Mouse (Mus musculus) stomach, embryonic 16.5 days (tissue): ENCODE measurements around the gene Brd4. TPM values are rescaled to one million over a fixed set of nuclear protein-coding genes. Genes with fewer than 3 reads are reported as not detected.
A peak's percentile ranks its signal among the peaks of the same experiment; 100 is the strongest.

Experiments
- ATAC-seq: fragments of 200-750 bp; cut with Nextera tagmentation; 2 replicates; pipeline ENCODE4 v1.8.0; 2017; ENCODE audit warnings: moderate number of reproducible peaks, moderate TSS enrichment; ENCODE audit not compliant: insufficient read depth, low FRiP score
- H3K27ac ChIP-seq: fragments of 300-500 bp; sonication (generic); 2 replicates; pipeline ENCODE4 v1.5.1; 2014; ENCODE audit warnings: low read length
- H3K27me3 ChIP-seq: fragments of 300-500 bp; sonication (generic); 2 replicates; pipeline ENCODE4 v1.6.1; 2014; ENCODE audit warnings: low read length, control low read depth, mixed read lengths; ENCODE audit not compliant: control insufficient read depth, insufficient read depth
- H3K36me3 ChIP-seq: fragments of 300-500 bp; sonication (generic); 2 replicates; pipeline ENCODE4 v1.6.1; 2014; ENCODE audit warnings: low read length; ENCODE audit not compliant: control insufficient read depth, insufficient read depth
- H3K4me1 ChIP-seq: fragments of 300-500 bp; sonication (generic); 2 replicates; pipeline ENCODE4 v1.6.1; 2014; ENCODE audit warnings: low read length, control low read depth, mixed read lengths; ENCODE audit not compliant: control insufficient read depth, insufficient read depth
- H3K4me2 ChIP-seq: fragments of 300-500 bp; sonication (generic); 2 replicates; pipeline ENCODE4 v1.6.1; 2014; ENCODE audit warnings: low read depth, low read length, mixed read lengths
- H3K4me3 ChIP-seq: fragments of 300-500 bp; sonication (generic); replicated peaks from 2 replicates; pipeline ENCODE4 v1.5.1; 2014; ENCODE audit warnings: mild to moderate bottlenecking, low read length
- H3K9ac ChIP-seq: fragments of 300-500 bp; sonication (generic); 2 replicates; pipeline ENCODE4 v1.6.1; 2014; ENCODE audit warnings: low read length
- H3K9me3 ChIP-seq: fragments of 300-500 bp; sonication (generic); replicated peaks from 2 replicates; pipeline ENCODE4 v1.6.1; 2016; ENCODE audit warnings: low read length, control low read depth; ENCODE audit not compliant: control insufficient read depth
- WGBS: fragments of 180-500 bp; shearing (Covaris S2); extraction: QIAGEN DNeasy Blood & Tissue Kit; methylation state at CpG from one replicate; pipeline ENCODE4 v1.1.7; 2014; 5-methylcytosine and 5-hydroxymethylcytosine counted together
- polyA plus RNA-seq: library from polyadenylated mRNA; unstranded; fragments of >200 nt; fragmentation: Nextera tagmentation; extraction: Ambion mirVana; gene quantifications from 2 replicates; pipeline ENCODE4 v1.2.1, GENCODE M21; 2015

Brd4 gene
- polyA plus RNA-seq, 1 experiment from 2014 or later = 58.0 TPM

GRCm38 (mm10) chr17:32253261-32253660 lies 31.3 kb downstream of the Brd4 start:
- Histone ChIP-seq H3K9me3 (no peaks in the 10 kb centered on the region), H3K4me1 (peaks cover 3% of the 10 kb centered on the region; the same call in 1 of the 2 replicates), H3K9ac (no peak overlapping the region), H3K27ac (no peak overlapping the region), H3K36me3 (0 out of 2 replicates have a peak, but pooled peaks cover 3% of the 10 kb centered on the region), H3K4me3 (no peak overlapping the region), H3K4me2 (no peak overlapping the region), H3K27me3 (no peaks in the 10 kb centered on the region)
- WGBS = 91% methylated on average over 2 of the region's 2 CpGs
- ATAC-seq = no peak

- ATAC-seq = peak; percentile 44; the same call in 1 of the 2 replicates
- H3K4me1 ChIP-seq = peaks cover 3% of the 10 kb centered on the region; the same call in 1 of the 2 replicates
- no peak overlapping the region for H3K9ac ChIP-seq
Measured at GRCm38 (mm10) chr17:32251827-32252470, 32.6 kb downstream of the Brd4 start.

DNA sequence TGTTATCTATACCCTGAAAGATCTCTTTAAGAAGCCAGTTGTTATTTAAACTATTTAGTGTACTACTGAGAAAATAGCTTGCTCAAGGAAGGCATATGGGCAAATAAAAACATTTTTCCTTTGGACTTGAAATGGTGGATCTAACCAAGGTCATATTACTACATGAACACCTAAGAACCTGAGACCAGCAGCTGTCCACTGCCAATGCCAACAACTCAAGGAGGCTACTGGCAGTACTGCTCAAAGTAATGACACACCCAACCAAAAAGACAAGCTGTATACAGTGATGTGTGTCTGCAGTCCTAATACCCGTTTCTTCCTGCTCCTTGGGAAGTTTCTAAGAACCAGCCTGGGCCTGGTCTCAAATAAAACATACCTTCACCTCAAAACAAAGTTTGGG lies 34.5 kb downstream of the Brd4 start:
- Histone ChIP-seq H3K36me3 (0 out of 2 replicates have a peak, but pooled peaks cover 3% of the 10 kb centered on the region), H3K4me3 (no peak overlapping the region), H3K4me2 (no peak overlapping the region), H3K4me1 (peaks cover 3% of the 10 kb centered on the region; the same call in 1 of the 2 replicates), H3K27ac (no peak overlapping the region), H3K27me3 (no peaks in the 10 kb centered on the region), H3K9ac (no peak overlapping the region), H3K9me3 (no peaks in the 10 kb centered on the region)
- ATAC-seq = no peak
- WGBS = 85% methylated on average over 1 of the region's 1 CpGs

More at GRCm38 (mm10) chr17:32251827-32252470, 32.6 kb downstream of the Brd4 start:
- WGBS = 70% methylated on average over 2 of the region's 2 CpGs
- Histone ChIP-seq H3K9me3 (no peaks in the 10 kb centered on the region), H3K4me2 (no peak overlapping the region), H3K27ac (no peak overlapping the region), H3K4me3 (no peak overlapping the region), H3K36me3 (0 out of 2 replicates have a peak, but pooled peaks cover 3% of the 10 kb centered on the region), H3K27me3 (no peaks in the 10 kb centered on the region)

GRCm38 (mm10) chr17:32248192-32248591 lies 36.3 kb downstream of the Brd4 start:
- H3K36me3 ChIP-seq = 0 out of 2 replicates have a peak, but pooled peaks cover 3% of the 10 kb centered on the region

GRCm38 (mm10) chr17:32247616-32248015 lies 36.9 kb downstream of the Brd4 start:
- Histone ChIP-seq H3K4me3 (no peak overlapping the region), H3K36me3 (no peaks in the 10 kb centered on the region), H3K27me3 (no peaks in the 10 kb centered on the region), H3K27ac (no peak overlapping the region), H3K9me3 (no peaks in the 10 kb centered on the region), H3K9ac (no peak overlapping the region), H3K4me2 (no peak overlapping the region), H3K4me1 (peaks cover 3% of the 10 kb centered on the region; the same call in 1 of the 2 replicates)
- 96% methylated on average over 1 of the region's 1 CpGs for WGBS
- ATAC-seq = no peak

More at GRCm38 (mm10) chr17:32248192-32248591, 36.3 kb downstream of the Brd4 start:
- H3K27me3 ChIP-seq = no peaks in the 10 kb centered on the region
- ATAC-seq = no peak
- H3K4me1 ChIP-seq = peaks cover 3% of the 10 kb centered on the region; the same call in 1 of the 2 replicates
- H3K9me3 ChIP-seq = no peaks in the 10 kb centered on the region
- no peak overlapping the region for H3K4me2 ChIP-seq
- no peak overlapping the region for H3K27ac ChIP-seq
- H3K9ac ChIP-seq = no peak overlapping the region
- WGBS = 85% methylated on average over 1 of the region's 1 CpGs
- no peak overlapping the region for H3K4me3 ChIP-seq

DNA sequence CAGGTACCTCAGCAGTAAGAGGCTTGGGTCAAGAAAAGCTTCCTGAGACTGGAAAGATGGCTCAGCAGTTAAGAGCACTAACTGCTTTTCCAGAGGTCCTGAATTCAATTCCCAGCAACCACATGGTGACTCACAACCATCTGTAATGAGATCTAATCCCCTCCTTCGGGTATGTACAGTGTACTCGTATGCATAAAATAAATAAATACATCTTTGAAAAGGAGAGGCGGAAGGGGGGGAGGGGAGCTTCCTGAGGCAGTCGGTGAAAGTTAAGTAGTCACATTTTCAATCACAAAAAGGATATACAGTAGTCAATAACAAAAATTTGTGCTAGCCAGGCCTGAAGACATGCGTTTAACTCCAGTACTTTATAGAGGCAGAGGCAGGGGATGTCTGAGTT lies 38.4 kb downstream of the Brd4 start:
- Histone ChIP-seq H3K36me3 (no peaks in the 10 kb centered on the region), H3K9ac (no peak overlapping the region), H3K4me1 (peaks cover 3% of the 10 kb centered on the region; the same call in 1 of the 2 replicates), H3K27me3 (no peaks in the 10 kb centered on the region), H3K4me2 (no peak overlapping the region), H3K27ac (no peak overlapping the region), H3K4me3 (no peak overlapping the region), H3K9me3 (no peaks in the 10 kb centered on the region)
- WGBS = 44% methylated on average over 5 of the region's 5 CpGs
- ATAC-seq = no peak

- Histone ChIP-seq H3K4me2 (no peak overlapping the region), H3K9ac (no peak overlapping the region), H3K4me3 (no peak overlapping the region), H3K36me3 (no peaks in the 10 kb centered on the region), H3K27ac (no peak overlapping the region), H3K9me3 (no peaks in the 10 kb centered on the region), H3K27me3 (no peaks in the 10 kb centered on the region), H3K4me1 (peaks cover 3% of the 10 kb centered on the region)
- WGBS = 85% methylated on average over 2 of the region's 2 CpGs
- no peak for ATAC-seq
Measured at GRCm38 (mm10) chr17:32240881-32241531, 43.5 kb downstream of the Brd4 start.

DNA sequence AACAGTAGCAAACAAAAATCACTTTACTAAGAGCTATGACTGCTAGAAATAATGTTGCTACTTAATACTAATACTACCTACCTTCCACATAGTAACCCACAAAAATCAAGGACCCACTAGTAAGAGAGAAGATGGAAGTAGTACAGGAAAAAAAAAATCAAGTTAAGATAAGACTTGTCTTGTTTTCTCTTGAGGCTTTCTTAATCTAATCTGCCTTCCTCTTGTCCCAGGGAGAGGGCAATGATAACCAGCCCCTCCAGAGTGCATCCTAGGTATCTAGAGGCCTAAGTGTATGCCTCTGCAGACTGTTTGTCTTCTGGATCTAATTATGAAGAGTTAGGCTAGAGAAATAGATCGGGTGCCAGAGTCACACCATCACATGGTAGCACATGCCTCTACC lies 45.9 kb downstream of the Brd4 start:
- Histone ChIP-seq H3K4me1 (peaks cover 9% of the 10 kb centered on the region), H3K27me3 (no peaks in the 10 kb centered on the region), H3K36me3 (no peaks in the 10 kb centered on the region), H3K27ac (no peak overlapping the region), H3K9me3 (no peaks in the 10 kb centered on the region), H3K9ac (no peak overlapping the region), H3K4me3 (no peak overlapping the region), H3K4me2 (no peak overlapping the region)
- 87% methylated on average over 1 of the region's 1 CpGs for WGBS
- ATAC-seq = no peak

DNA sequence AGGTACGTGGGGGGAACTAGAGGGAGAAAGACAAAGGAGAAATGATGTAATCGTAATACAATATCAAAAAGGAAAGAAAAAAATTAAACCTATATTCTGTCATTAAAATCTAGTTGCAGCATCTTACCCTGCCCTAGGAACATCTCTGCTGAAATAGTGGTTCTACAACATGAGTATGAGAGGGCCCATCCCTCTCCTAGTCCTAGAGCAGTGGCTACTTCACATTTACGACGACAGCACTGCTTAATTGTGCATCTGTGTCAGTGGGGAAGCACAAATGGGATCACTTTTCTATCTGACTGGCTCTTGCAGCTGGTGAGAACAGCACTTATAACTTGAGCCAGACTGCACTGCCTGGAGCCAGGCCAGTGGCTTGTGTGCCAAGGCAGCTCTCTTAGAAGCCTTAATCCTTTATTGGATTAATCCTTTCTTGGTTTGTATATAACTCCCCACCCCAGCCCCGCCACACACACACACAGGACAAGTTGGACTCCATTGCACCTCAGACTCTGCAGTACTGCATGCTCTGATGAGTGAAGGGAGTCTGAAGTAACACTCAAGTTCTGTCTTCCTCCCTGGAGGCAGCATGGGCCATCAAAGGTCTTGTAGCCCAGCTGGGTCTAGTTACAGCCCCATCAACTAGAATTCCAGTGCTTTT lies 48.9 kb downstream of the Brd4 start:
- ATAC-seq = peak; percentile 83
- H3K4me1 ChIP-seq = peaks cover 9% of the 10 kb centered on the region
- no peak overlapping the region for H3K9ac ChIP-seq
- whole genome bisulfite sequencing = 54% methylated on average over 5 of the region's 5 CpGs
- peak overlapping the region; percentile 66 for H3K27ac ChIP-seq
- no peak overlapping the region for H3K4me2 ChIP-seq
- H3K9me3 ChIP-seq = no peaks in the 10 kb centered on the region
- H3K27me3 ChIP-seq = no peaks in the 10 kb centered on the region
- H3K36me3 ChIP-seq = no peaks in the 10 kb centered on the region
- H3K4me3 ChIP-seq = no peak overlapping the region
